Mouse (Mus musculus) heart, embryonic 14.5 days (tissue): ENCODE results near the gene Smap1. TPM values are rescaled to one million over a fixed set of nuclear protein-coding genes. Genes with fewer than 3 reads are reported as not detected.

Experiments
- ATAC-seq: fragments of 200-750 bp; cut with Nextera tagmentation; 2 replicates; pipeline ENCODE4 v1.8.0; 2017; ENCODE audit warnings: low read depth, moderate TSS enrichment; ENCODE audit not compliant: insufficient number of reproducible peaks, insufficient read depth, low FRiP score
- H3K27ac ChIP-seq, 2 experiments: fragments of 200-500 bp in 1 of 2; fragments of 300-500 bp in 1 of 2; sonication (generic) in 1 of 2; replicated peaks in 1 of 2; 2 replicates each; pipeline ENCODE4 v1.5.1; 2012 to 2014; ENCODE audit warnings: low read depth in 2 of 2, low read length in 2 of 2, control low read depth in 1 of 2, mild to moderate bottlenecking in 1 of 2, mixed read lengths in 1 of 2; ENCODE audit not compliant: control insufficient read depth in 1 of 2, insufficient read depth in 1 of 2
- H3K27me3 ChIP-seq: fragments of 300-500 bp; sonication (generic); 2 replicates; pipeline ENCODE4 v1.6.1; 2014; ENCODE audit warnings: mild to moderate bottlenecking, low read length, control low read depth; ENCODE audit not compliant: control insufficient read depth, insufficient read depth
- H3K36me3 ChIP-seq: fragments of 300-500 bp; sonication (generic); 2 replicates; pipeline ENCODE4 v1.6.1; 2014; ENCODE audit warnings: mild to moderate bottlenecking, control low read depth, low read length, mixed read lengths; ENCODE audit not compliant: control insufficient read depth, insufficient read depth
- H3K4me1 ChIP-seq, 2 experiments: fragments of 200-500 bp in 1 of 2; fragments of 300-500 bp in 1 of 2; sonication (generic) in 1 of 2; 2 replicates each; pipeline ENCODE4 v1.6.1; 2012 to 2014; ENCODE audit warnings: low read length in 2 of 2, control low read depth in 1 of 2, mixed read lengths in 1 of 2; ENCODE audit not compliant: control insufficient read depth in 2 of 2, insufficient read depth in 2 of 2
- H3K4me2 ChIP-seq: fragments of 300-500 bp; sonication (generic); 2 replicates; pipeline ENCODE4 v1.6.1; 2014; ENCODE audit warnings: mild to moderate bottlenecking, low read length
- H3K4me3 ChIP-seq, 2 experiments: fragments of 200-500 bp in 1 of 2; fragments of 300-500 bp in 1 of 2; sonication (generic) in 1 of 2; 2 replicates each; pipeline ENCODE4 v1.5.1; 2012 to 2014; ENCODE audit warnings: low read length in 2 of 2, mild to moderate bottlenecking in 2 of 2, control low read depth in 1 of 2, low read depth in 1 of 2, moderate library complexity in 1 of 2; ENCODE audit not compliant: control insufficient read depth in 1 of 2, insufficient read depth in 1 of 2
- H3K9ac ChIP-seq: fragments of 300-500 bp; sonication (generic); 2 replicates; pipeline ENCODE4 v1.6.1; 2014; ENCODE audit warnings: mild to moderate bottlenecking, low read length
- H3K9me3 ChIP-seq: fragments of 300-500 bp; sonication (generic); 2 replicates; pipeline ENCODE4 v1.6.1; 2016; ENCODE audit warnings: low read length, control low read depth; ENCODE audit not compliant: control insufficient read depth
- WGBS: fragments of 180-500 bp; shearing (Covaris S2); extraction: QIAGEN DNeasy Blood & Tissue Kit; methylation state at CpG from one replicate; pipeline ENCODE4 v1.1.7; 2014; 5-methylcytosine and 5-hydroxymethylcytosine counted together
- polyA plus RNA-seq: library from polyadenylated mRNA; unstranded; fragments of >200 nt; fragmentation: Nextera tagmentation; extraction: Ambion mirVana; gene quantifications from 2 replicates; pipeline ENCODE4 v1.2.1, GENCODE M21; 2014

Smap1 gene
- polyA plus RNA-seq, 1 experiment from 2014 or later: 44.1 TPM

GRCm38 (mm10) chr1:23915483-23915882 lies 6.6 kb downstream of the Smap1 start:
- Histone ChIP-seq H3K36me3 (no peaks in the 10 kb centered on the region), H3K9ac (no peak overlapping the region), H3K9me3 (no peaks in the 10 kb centered on the region), H3K27me3 (no peaks in the 10 kb centered on the region), H3K27ac (no peak overlapping the region), H3K4me2 (no peak overlapping the region), H3K4me3 (no peak overlapping the region), H3K4me1 (peaks cover 2 to 11% of the 10 kb centered on the region in 2 experiments; a peak in 2 of 4 replicates)
- WGBS: 87% methylated on average over 4 of the region's 4 CpGs
- ATAC-seq: no peak

GRCm38 (mm10) chr1:23912988-23913387 lies 9.1 kb downstream of the Smap1 start:
- H3K4me1 ChIP-seq: peaks cover 2 to 4% of the 10 kb centered on the region in 2 experiments; a peak in 1 of 4 replicates
- H3K4me2 ChIP-seq: no peak overlapping the region
- ATAC-seq: no peak
- H3K4me3 ChIP-seq: no peak overlapping the region
- H3K36me3 ChIP-seq: no peaks in the 10 kb centered on the region
- no peak overlapping the region for H3K9ac ChIP-seq
- no peaks in the 10 kb centered on the region for H3K9me3 ChIP-seq
- no peak overlapping the region for H3K27ac ChIP-seq
- H3K27me3 ChIP-seq: no peaks in the 10 kb centered on the region
- WGBS: 79% methylated on average over 2 of the region's 2 CpGs

GRCm38 (mm10) chr1:23906082-23906481 lies 16.0 kb downstream of the Smap1 start:
- Histone ChIP-seq H3K36me3 (no peaks in the 10 kb centered on the region), H3K4me1 (no peaks in the 10 kb centered on the region), H3K4me3 (no peak overlapping the region), H3K4me2 (no peak overlapping the region), H3K9me3 (no peaks in the 10 kb centered on the region), H3K9ac (no peak overlapping the region), H3K27ac (no peak overlapping the region), H3K27me3 (no peaks in the 10 kb centered on the region)
- ATAC-seq: no peak

- ATAC-seq: no peak
- Histone ChIP-seq H3K4me2 (no peak overlapping the region), H3K9me3 (no peaks in the 10 kb centered on the region), H3K36me3 (no peaks in the 10 kb centered on the region), H3K4me3 (no peak overlapping the region), H3K4me1 (0 out of 4 replicates have a peak, but pooled peaks cover 0 to 3% of the 10 kb centered on the region in 2 experiments), H3K27ac (no peak overlapping the region), H3K9ac (no peak overlapping the region), H3K27me3 (no peaks in the 10 kb centered on the region)
- 80% methylated on average over 3 of the region's 3 CpGs for WGBS
These were observed 18.8 kb downstream of the Smap1 start for GRCm38 (mm10) chr1:23903340-23903739.

- Histone ChIP-seq H3K4me1 (0 out of 4 replicates have a peak, but pooled peaks cover 0 to 3% of the 10 kb centered on the region in 2 experiments), H3K9me3 (no peaks in the 10 kb centered on the region), H3K4me2 (no peak overlapping the region), H3K27ac (no peak overlapping the region), H3K9ac (no peak overlapping the region), H3K4me3 (no peak overlapping the region), H3K36me3 (no peaks in the 10 kb centered on the region), H3K27me3 (no peaks in the 10 kb centered on the region)
- ATAC-seq: no peak
- WGBS: 83% methylated on average over 2 of the region's 2 CpGs
These were observed 19.4 kb downstream of the Smap1 start for GRCm38 (mm10) chr1:23902736-23903135.

GRCm38 (mm10) chr1:23899647-23900020 lies 22.5 kb downstream of the Smap1 start:
- no peak overlapping the region for H3K4me2 ChIP-seq
- peaks cover 2 to 15% of the 10 kb centered on the region in 2 experiments; a peak in 2 of 4 replicates for H3K4me1 ChIP-seq
- no peaks in the 10 kb centered on the region for H3K27me3 ChIP-seq
- no peak overlapping the region for H3K27ac ChIP-seq
- no peak overlapping the region for H3K4me3 ChIP-seq
- no peaks in the 10 kb centered on the region for H3K36me3 ChIP-seq
- no peak for ATAC-seq
- 75% methylated on average over 5 of the region's 5 CpGs for WGBS
- H3K9me3 ChIP-seq: no peaks in the 10 kb centered on the region
- no peak overlapping the region for H3K9ac ChIP-seq

GRCm38 (mm10) chr1:23899020-23899646 lies 23.0 kb downstream of the Smap1 start:
- H3K9ac ChIP-seq: no peak overlapping the region
- no peaks in the 10 kb centered on the region for H3K27me3 ChIP-seq
- H3K4me3 ChIP-seq: no peak overlapping the region
- no peaks in the 10 kb centered on the region for H3K9me3 ChIP-seq
- H3K36me3 ChIP-seq: no peaks in the 10 kb centered on the region
- H3K4me2 ChIP-seq: no peak overlapping the region
- no peak overlapping the region for H3K27ac ChIP-seq
- no peak for ATAC-seq
- 67% methylated on average over 3 of the region's 3 CpGs for WGBS
- peaks cover 2 to 16% of the 10 kb centered on the region in 2 experiments; a peak in 3 of 4 replicates for H3K4me1 ChIP-seq

- H3K27me3 ChIP-seq: no peaks in the 10 kb centered on the region
- H3K4me1 ChIP-seq: peaks cover 7 to 20% of the 10 kb centered on the region in 2 experiments
- 23% methylated on average over 1 of the region's 1 CpGs for WGBS
- H3K36me3 ChIP-seq: no peaks in the 10 kb centered on the region
- no peak overlapping the region for H3K27ac ChIP-seq
- H3K9me3 ChIP-seq: no peaks in the 10 kb centered on the region
- no peak overlapping the region for H3K9ac ChIP-seq
- no peak overlapping the region for H3K4me3 ChIP-seq
- no peak overlapping the region for H3K4me2 ChIP-seq
- ATAC-seq: no peak
These were observed 30.0 kb downstream of the Smap1 start for GRCm38 (mm10) chr1:23892072-23892471.
